Mouse (Mus musculus) stomach, postnatal 0 days (tissue): ENCODE results near the gene Mindy1. TPM values are rescaled to one million over a fixed set of nuclear protein-coding genes. Genes with fewer than 3 reads are reported as not detected.
A peak's percentile ranks its signal among the peaks of the same experiment; 100 is the strongest.

ENCODE experiments used
- ATAC-seq: fragments of 200-750 bp; cut with Nextera tagmentation; 2 replicates; pipeline ENCODE4 v1.8.0; 2017; ENCODE audit not compliant: low FRiP score, low TSS enrichment
- DNase-seq: peaks from one replicate; pipeline ENCODE4 v3.0.0-alpha.2; 2016; ENCODE audit warnings: low spot score
- H3K27ac ChIP-seq: fragments of 300-500 bp; sonication (generic); replicated peaks from 2 replicates; pipeline ENCODE4 v1.5.1; 2014; ENCODE audit warnings: mild to moderate bottlenecking, control low read depth
- H3K27me3 ChIP-seq: fragments of 300-500 bp; sonication (generic); 2 replicates; pipeline ENCODE4 v1.6.1; 2014; ENCODE audit warnings: low read length; ENCODE audit not compliant: control insufficient read depth, insufficient read depth
- H3K36me3 ChIP-seq: fragments of 300-500 bp; sonication (generic); 2 replicates; pipeline ENCODE4 v1.6.1; 2014; ENCODE audit warnings: low read length, mixed read lengths; ENCODE audit not compliant: control insufficient read depth, insufficient read depth
- H3K4me1 ChIP-seq: fragments of 300-500 bp; sonication (generic); replicated peaks from 2 replicates; pipeline ENCODE4 v1.6.1; 2014; ENCODE audit warnings: antibody characterized with exemption; ENCODE audit not compliant: control insufficient read depth, insufficient read depth
- H3K4me2 ChIP-seq: fragments of 300-500 bp; sonication (generic); replicated peaks from 2 replicates; pipeline ENCODE4 v1.6.1; 2014; ENCODE audit warnings: low read depth, mild to moderate bottlenecking, control low read depth, moderate library complexity
- H3K4me3 ChIP-seq: fragments of 300-500 bp; sonication (generic); 2 replicates; pipeline ENCODE4 v1.5.1; 2014; ENCODE audit warnings: low read depth, low read length, control low read depth
- H3K9ac ChIP-seq: fragments of 300-500 bp; sonication (generic); 2 replicates; pipeline ENCODE4 v1.6.1; 2014; ENCODE audit warnings: mild to moderate bottlenecking, low read length, control low read depth, mixed read lengths
- H3K9me3 ChIP-seq: fragments of 300-500 bp; sonication (generic); 2 replicates; pipeline ENCODE4 v1.6.1; 2016; ENCODE audit warnings: low read length; ENCODE audit not compliant: control insufficient read depth
- CTCF ChIP-seq: IDR thresholded peaks from 2 replicates; pipeline ENCODE4 v1.5.1; 2016; ENCODE audit warnings: antibody characterized with exemption, low read depth, mild to moderate bottlenecking, moderate library complexity
- EP300 ChIP-seq: optimal IDR thresholded peaks from 2 replicates; pipeline ENCODE3; 2016; ENCODE audit warnings: antibody characterized with exemption
- WGBS: fragments of 180-500 bp; shearing (Covaris S2); extraction: QIAGEN DNeasy Blood & Tissue Kit; methylation state at CpG from one replicate; pipeline ENCODE4 v1.1.7; 2014; 5-methylcytosine and 5-hydroxymethylcytosine counted together
- polyA plus RNA-seq: library from polyadenylated mRNA; unstranded; fragments of >200 nt; fragmentation: Nextera tagmentation; extraction: Ambion mirVana; gene quantifications from 2 replicates; pipeline ENCODE4 v1.2.1, GENCODE M21; 2015

The Mindy1 gene
- polyA plus RNA-seq, 1 experiment from 2014 or later, result 55.9 TPM

DNA sequence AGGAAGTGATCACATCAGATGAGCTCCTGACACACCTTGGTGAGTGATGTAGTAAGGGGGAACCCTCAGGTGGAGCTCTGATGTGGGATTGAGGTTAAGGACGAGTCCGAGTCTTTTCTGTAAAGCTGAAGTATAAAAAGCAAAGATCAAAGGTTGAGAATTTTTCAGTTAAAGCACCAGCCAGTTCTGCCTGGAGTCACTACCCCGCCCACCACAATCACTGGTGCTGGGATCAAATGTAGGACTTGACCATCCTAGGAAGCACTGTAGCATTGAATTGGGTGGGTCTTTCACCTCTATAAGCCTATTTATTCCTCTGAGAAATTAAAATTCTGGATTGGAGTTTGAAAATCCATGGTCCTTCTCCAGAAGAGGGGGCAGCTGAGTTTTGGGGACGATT lies 9.9 kb downstream of the Mindy1 start:
- ATAC-seq (no peak), DNase-seq (no peak)
- no peaks in the 10 kb centered on the region for H3K27me3 ChIP-seq
- 75% methylated on average over 4 of the region's 4 CpGs for WGBS
- H3K27ac ChIP-seq, result no peak overlapping the region
- H3K9me3 ChIP-seq, result no peaks in the 10 kb centered on the region
- H3K4me3 ChIP-seq, result no peak overlapping the region
- no peak overlapping the region for H3K4me2 ChIP-seq
- TF ChIP-seq CTCF, result no peak
- TF ChIP-seq EP300, result no peak
- H3K4me1 ChIP-seq, result no peaks in the 10 kb centered on the region
- H3K36me3 ChIP-seq, result peaks cover 15% of the 10 kb centered on the region
- H3K9ac ChIP-seq, result no peak overlapping the region

DNA sequence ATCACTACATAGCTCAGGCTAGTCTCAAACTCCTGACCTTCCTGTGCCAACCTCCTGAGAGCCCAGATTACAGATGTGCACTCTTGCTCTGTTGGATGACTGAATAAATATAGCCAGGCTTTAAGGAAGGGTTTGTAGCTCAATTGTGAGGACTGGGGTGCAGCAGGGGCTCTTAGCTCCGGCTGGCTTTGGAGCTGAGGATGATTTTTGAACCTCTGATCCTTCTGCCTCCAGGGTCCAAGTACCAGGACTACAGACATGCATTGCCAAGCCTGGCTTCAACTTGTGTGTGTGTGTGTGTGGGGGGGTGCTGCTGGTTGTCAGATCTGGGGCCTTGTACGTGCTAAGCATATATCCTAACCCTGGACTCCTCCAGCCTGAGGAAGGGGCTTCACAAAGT lies 11.8 kb downstream of the Mindy1 start:
- TF ChIP-seq EP300 (no peak), CTCF (no peak)
- Histone ChIP-seq H3K4me1 (no peaks in the 10 kb centered on the region), H3K9ac (no peak overlapping the region), H3K36me3 (peaks cover 11% of the 10 kb centered on the region), H3K9me3 (no peaks in the 10 kb centered on the region), H3K27ac (no peak overlapping the region), H3K4me2 (no peak overlapping the region), H3K4me3 (no peak overlapping the region), H3K27me3 (no peaks in the 10 kb centered on the region)
- 87% methylated on average over 2 of the region's 2 CpGs for WGBS
- ATAC-seq (no peak), DNase-seq (no peak)

DNA sequence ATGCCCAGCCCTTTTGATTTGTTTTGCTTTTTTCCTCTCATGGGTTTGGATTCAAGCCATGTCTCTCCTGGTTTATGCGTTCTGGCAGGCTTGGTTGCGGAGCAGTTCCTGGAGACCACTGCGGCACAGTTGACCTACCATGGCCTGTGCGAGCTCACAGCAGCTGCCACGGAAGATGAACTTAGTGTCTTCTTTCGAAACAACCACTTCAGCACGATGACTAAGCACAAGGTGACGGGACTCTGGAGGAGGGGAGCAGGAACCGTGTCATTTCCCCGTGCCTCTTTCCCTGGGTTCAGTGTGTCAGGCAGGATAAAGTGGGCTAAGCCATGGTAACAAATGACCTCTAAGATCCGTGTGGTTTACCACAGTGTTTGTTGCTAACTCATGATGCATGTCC lies 12.4 kb downstream of the Mindy1 start:
- WGBS, result 54% methylated on average over 11 of the region's 11 CpGs
- no peak for TF ChIP-seq CTCF
- Histone ChIP-seq H3K9me3 (no peaks in the 10 kb centered on the region), H3K4me3 (no peak overlapping the region), H3K4me1 (no peaks in the 10 kb centered on the region), H3K27me3 (no peaks in the 10 kb centered on the region), H3K27ac (0 out of 2 replicates have a peak overlapping the region, but pooled peaks have one; percentile 36), H3K36me3 (peaks cover 8% of the 10 kb centered on the region; the same call in 1 of the 2 replicates), H3K4me2 (no peak overlapping the region), H3K9ac (no peak overlapping the region)
- no peak for DNase-seq
- ATAC-seq, result no peak; the same call in 1 of the 2 replicates

DNA sequence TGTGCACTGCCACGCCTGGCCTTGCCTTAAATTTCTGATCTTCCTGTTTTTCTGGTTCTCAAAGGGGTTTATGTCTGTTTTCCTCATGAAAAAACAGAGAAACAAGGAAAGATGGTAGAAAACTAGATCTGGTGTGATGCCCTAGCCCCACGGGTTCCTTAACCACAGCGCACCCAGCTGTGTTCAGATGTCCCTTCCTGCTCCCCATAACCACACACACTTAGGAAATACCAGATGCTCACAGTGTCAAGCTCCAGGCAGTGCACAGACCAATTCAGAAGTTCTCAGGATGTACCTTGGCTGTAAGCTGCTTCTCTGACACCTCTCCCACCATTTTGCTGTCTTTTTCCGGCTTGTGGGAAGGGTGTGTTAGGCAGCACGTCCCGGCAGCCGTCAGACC lies 13.2 kb downstream of the Mindy1 start:
- Histone ChIP-seq H3K9ac (no peak overlapping the region), H3K36me3 (peaks cover 8% of the 10 kb centered on the region; the same call in 1 of the 2 replicates), H3K4me3 (no peak overlapping the region), H3K27ac (peak overlapping the region; percentile 70), H3K4me1 (no peaks in the 10 kb centered on the region), H3K27me3 (no peaks in the 10 kb centered on the region), H3K9me3 (no peaks in the 10 kb centered on the region), H3K4me2 (no peak overlapping the region)
- DNase-seq (no peak), ATAC-seq (no peak)
- WGBS, result 71% methylated on average over 7 of the region's 7 CpGs
- TF ChIP-seq EP300, result no peak
- TF ChIP-seq CTCF, result no peak

DNA sequence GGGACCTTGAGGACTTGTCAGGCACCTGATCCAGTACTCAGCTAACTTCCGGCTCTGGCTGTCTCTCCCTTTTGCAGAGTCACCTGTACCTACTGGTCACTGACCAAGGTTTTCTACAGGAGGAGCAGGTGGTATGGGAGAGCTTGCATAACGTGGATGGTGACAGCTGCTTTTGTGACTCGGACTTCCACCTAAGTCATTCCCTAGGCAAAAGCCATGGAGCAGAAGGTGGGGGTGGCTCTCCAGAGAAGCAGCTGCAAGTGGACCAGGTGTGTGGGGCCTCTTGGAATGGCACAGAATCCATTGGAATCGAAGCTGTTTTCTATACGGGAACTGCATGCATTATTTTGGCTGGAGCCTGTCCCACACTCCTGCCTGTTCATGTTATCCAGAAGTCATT lies 13.6 kb downstream of the Mindy1 start:
- H3K36me3 ChIP-seq, result peaks cover 8% of the 10 kb centered on the region; the same call in 1 of the 2 replicates
- ATAC-seq (no peak), DNase-seq (no peak)
- H3K27ac ChIP-seq, result peak overlapping the region; percentile 70
- no peak overlapping the region for H3K4me2 ChIP-seq
- H3K9me3 ChIP-seq, result no peaks in the 10 kb centered on the region
- no peaks in the 10 kb centered on the region for H3K4me1 ChIP-seq
- WGBS, result 70% methylated on average over 5 of the region's 5 CpGs
- TF ChIP-seq EP300, result no peak
- no peak for TF ChIP-seq CTCF
- H3K9ac ChIP-seq, result no peak overlapping the region
- no peaks in the 10 kb centered on the region for H3K27me3 ChIP-seq
- H3K4me3 ChIP-seq, result no peak overlapping the region

DNA sequence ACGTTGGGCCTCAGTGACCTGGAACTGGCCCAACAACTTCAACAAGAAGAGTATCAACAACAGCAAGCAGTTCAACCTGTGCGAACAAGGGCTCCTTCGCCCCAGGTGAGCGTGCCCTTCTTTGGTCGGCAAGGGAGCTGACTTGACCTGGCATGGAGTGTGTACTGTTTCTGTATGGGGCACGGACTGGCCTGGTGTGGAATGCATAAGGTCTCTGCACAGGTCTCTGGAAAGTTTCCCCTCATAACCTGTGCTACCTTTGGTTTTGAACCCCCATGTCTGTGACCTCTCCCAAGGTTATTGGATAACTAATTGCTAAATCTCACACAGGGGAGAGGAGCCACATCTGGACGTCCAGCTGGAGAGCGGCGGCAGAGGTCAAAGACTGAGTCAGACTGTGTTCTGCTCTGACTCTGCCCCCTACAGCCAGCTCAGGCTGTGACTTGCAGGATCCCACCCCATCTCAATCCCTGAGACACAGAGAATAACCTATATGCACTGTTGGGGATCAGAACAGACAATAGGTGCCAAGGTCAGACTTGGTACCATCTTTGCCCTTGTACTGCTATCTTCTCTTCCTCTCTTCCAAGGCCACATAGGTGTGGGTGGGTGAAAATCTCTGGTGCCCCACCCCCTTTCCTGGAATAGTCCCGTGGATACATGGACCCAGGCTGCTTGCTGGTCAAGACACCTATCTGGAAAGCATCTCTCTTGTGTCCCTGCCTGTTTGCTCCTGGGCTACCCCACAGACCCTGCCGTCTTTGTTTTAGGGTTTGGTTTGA lies 14.4 kb downstream of the Mindy1 start:
- no peak for TF ChIP-seq EP300
- no peak for TF ChIP-seq CTCF
- 57% methylated on average over 11 of the region's 11 CpGs for WGBS
- Histone ChIP-seq H3K4me2 (no peak overlapping the region), H3K27ac (peak overlapping the region; percentile 31), H3K4me3 (no peak overlapping the region), H3K4me1 (no peaks in the 10 kb centered on the region), H3K27me3 (no peaks in the 10 kb centered on the region), H3K9me3 (no peaks in the 10 kb centered on the region), H3K9ac (no peak overlapping the region), H3K36me3 (peaks cover 8% of the 10 kb centered on the region; the same call in 1 of the 2 replicates)
- no peak for DNase-seq
- no peak for ATAC-seq
